18 mouse cellular contexts compared by ENCODE assay signal in genomic region chr10:127437354-127438113, GRCm38 (mm10). TPM values are rescaled to one million over a fixed set of nuclear protein-coding genes. Genes with fewer than 3 reads are reported as not detected.
DNase-seq lines count a peak whose midpoint lies in the region; ATAC-seq and TF ChIP-seq lines count a peak whose summit lies in the region.
"Had no signal": no experiment of that assay in that cellular context is flagged by ENCODE, and none has a peak within 500 bp of the region (broad histone marks: within the 10 kb centered on the region; RNA-seq: fewer than 3 reads in every experiment).

No protein-coding gene starts in this region.

- H3K27ac ChIP-seq in liver, embryonic 14.5 days = no peak overlapping the region
- no peak overlapping the region for H3K27ac ChIP-seq in forebrain, embryonic 13.5 days
- H3K27ac ChIP-seq: embryonic facial prominence, embryonic 10.5 days; gastrocnemius, adult 2 months; hindbrain, embryonic 15.5 days had no signal

- TF ChIP-seq CTCF in liver, embryonic 14.5 days (IDR thresholded peaks at IDR 0.05; ENCODE audit: low read depth) = no peak

- H3K4me3 ChIP-seq in liver, embryonic 14.5 days (ENCODE audit: insufficient read depth in 1 of 2, low read depth in 2 of 2, low read length in 2 of 2) = no peak overlapping the region
- H3K4me3 ChIP-seq in forebrain, embryonic 13.5 days = no peak overlapping the region
- H3K4me3 ChIP-seq: embryonic facial prominence, embryonic 10.5 days; gastrocnemius, adult 2 months; heart, embryonic 12.5 days; hindbrain, embryonic 15.5 days had no signal

- peak; percentile 24 for DNase-seq in 416B (ENCODE audit: low read depth)
- peak; percentile 34 for DNase-seq in c-Kit-positive CD71-positive TER-119-positive erythroid progenitor cells, embryonic 14.5 days (ENCODE audit: low spot score)
- peak; percentile 16 to 49 (median 18) for DNase-seq in liver, embryonic 14.5 days (ENCODE audit: low read depth in 3 of 3, low spot score in 3 of 3)
- no peak for DNase-seq in lung, postnatal 36 days
- no peak for DNase-seq in adrenal gland, postnatal 14 days
- DNase-seq: adrenal gland, adult 8-10 months; cerebellum, adult 11-12 months; cerebellum, adult 9-10 months; cerebellum, postnatal 36 days; gastrocnemius, adult 2 months; gastrocnemius, postnatal 25 days had no signal

- 24% methylated on average over 5 of the region's 5 CpGs for whole genome bisulfite sequencing in liver, embryonic 14.5 days (ENCODE audit: insufficient replicate concordance)
- WGBS in forebrain, embryonic 13.5 days = 93% methylated on average over 5 of the region's 5 CpGs

- no peaks in the 10 kb centered on the region for H3K27me3 ChIP-seq in liver, embryonic 14.5 days (ENCODE audit: control insufficient read depth, insufficient read depth, low read length)
- no peaks in the 10 kb centered on the region for H3K27me3 ChIP-seq in forebrain, embryonic 13.5 days
- H3K27me3 ChIP-seq: CH12.LX; heart, embryonic 12.5 days; hindbrain, embryonic 15.5 days had no signal

- ATAC-seq in liver, embryonic 14.5 days (ENCODE audit: insufficient read depth) = peak; percentile 79
- ATAC-seq in megakaryocyte progenitor cell, adult 5-6 weeks (replicated peaks; ENCODE audit: poor library complexity) = peak; percentile 90
- no peak for ATAC-seq in forebrain, embryonic 13.5 days
- ATAC-seq: forebrain, embryonic 14.5 days had no signal

- no peaks in the 10 kb centered on the region for H3K36me3 ChIP-seq in liver, embryonic 14.5 days (replicated peaks; ENCODE audit: control insufficient read depth, insufficient read depth, low read depth)
- H3K36me3 ChIP-seq in forebrain, embryonic 13.5 days (ENCODE audit: poor library complexity, severe bottlenecking) = no peaks in the 10 kb centered on the region
- H3K36me3 ChIP-seq: hindbrain, embryonic 15.5 days had no signal

- H3K9me3 ChIP-seq in liver, embryonic 14.5 days (ENCODE audit: control insufficient read depth, low read length) = no peaks in the 10 kb centered on the region
- H3K9me3 ChIP-seq in forebrain, embryonic 13.5 days (replicated peaks) = no peaks in the 10 kb centered on the region
- H3K9me3 ChIP-seq: embryonic facial prominence, embryonic 10.5 days; heart, embryonic 12.5 days; hindbrain, embryonic 15.5 days had no signal

- H3K9ac ChIP-seq in liver, embryonic 14.5 days (replicated peaks) = no peak overlapping the region
- H3K9ac ChIP-seq in forebrain, embryonic 13.5 days = no peak overlapping the region
- H3K9ac ChIP-seq: heart, embryonic 12.5 days; hindbrain, embryonic 15.5 days had no signal

- peaks cover 5 to 14% of the 10 kb centered on the region in 2 experiments for H3K4me1 ChIP-seq in liver, embryonic 14.5 days (replicated peaks; ENCODE audit: control insufficient read depth in 2 of 2, insufficient read depth in 2 of 2, low read length in 1 of 2)
- no peaks in the 10 kb centered on the region for H3K4me1 ChIP-seq in forebrain, embryonic 13.5 days
- H3K4me1 ChIP-seq: embryonic facial prominence, embryonic 10.5 days had no signal

- TF ChIP-seq EP300 in liver, embryonic 14.5 days (IDR thresholded peaks at IDR 0.05; ENCODE audit: low read depth) = peak; percentile 44

- H3K4me2 ChIP-seq in liver, embryonic 14.5 days (ENCODE audit: low read depth) = no peak overlapping the region
- no peak overlapping the region for H3K4me2 ChIP-seq in forebrain, embryonic 13.5 days
- H3K4me2 ChIP-seq: heart, embryonic 12.5 days; hindbrain, embryonic 15.5 days had no signal

RNA-seq across cellular contexts. Expression of gene R3hdm2, which starts 57.4 kb away (rescaled TPM):
- polyA plus RNA-seq in liver, embryonic 14.5 days (2012; rRNA removed) = 10.9 and 16.2 TPM in 2 replicates
- polyA plus RNA-seq in liver, embryonic 14.5 days (2014; fragmentation: Nextera tagmentation; extraction: Ambion mirVana) = 9.0 and 14.0 TPM in 2 replicates
- total RNA-seq in megakaryocyte progenitor cell, adult 5-6 weeks (2015) = 61.4 and 90.3 TPM in 2 replicates
- total RNA-seq in megakaryocyte progenitor cell, adult 5-6 weeks (2017) = 37.4 TPM in 2 replicates
- 35.7 and 39.3 TPM in 2 replicates for polyA plus RNA-seq in forebrain, embryonic 13.5 days (2015; fragmentation: Nextera tagmentation; extraction: Ambion mirVana)
- total RNA-seq in adrenal gland, postnatal 14 days (2021) = 113 TPM in 2 replicates

Comparison
In these comparisons a context has a peak if more than half of its experiments do, and no peak if none do; other contexts are left out.
1. DNase-seq: peak in 416B (single experiment), c-Kit-positive CD71-positive TER-119-positive erythroid progenitor cells, embryonic 14.5 days (single experiment) and liver, embryonic 14.5 days (3 of 3); none in lung, postnatal 36 days (single experiment) and adrenal gland, postnatal 14 days (single experiment).